Mouse (Mus musculus) erythroblast, adult 5-6 weeks (primary cell): Measurements from ENCODE around the gene Vwa5b1. TPM values are rescaled to one million over a fixed set of nuclear protein-coding genes. Genes with fewer than 3 reads are reported as not detected.

ENCODE experiments used
- ATAC-seq: replicated peaks from 2 replicates; pipeline ENCODE4 v1.8.0; 2016; ENCODE audit warnings: moderate number of reproducible peaks, mild to moderate bottlenecking, moderate TSS enrichment, inconsistent platforms; ENCODE audit not compliant: poor library complexity, low FRiP score, severe bottlenecking
- total RNA-seq, 2 experiments: library from RNA; stranded (forward) in 1 of 2; stranded (reverse) in 1 of 2; fragments of 150-400 nt in 1 of 2; fragments of 200-764, 138-1000 nt in 1 of 2; gene quantifications; 2 replicates each; pipeline versions ENCODE4 v1.2.3 to v1.2.4; 2015 to 2017; ENCODE audit warnings: low replicate concordance in 2 of 2

Vwa5b1 gene
- total RNA-seq (2015; ENCODE audit: low replicate concordance) (not detected in 2 replicates), total RNA-seq (2017; ENCODE audit: low replicate concordance) (2.4 TPM in 1 of 2 replicates, not detected in the other)

DNA sequence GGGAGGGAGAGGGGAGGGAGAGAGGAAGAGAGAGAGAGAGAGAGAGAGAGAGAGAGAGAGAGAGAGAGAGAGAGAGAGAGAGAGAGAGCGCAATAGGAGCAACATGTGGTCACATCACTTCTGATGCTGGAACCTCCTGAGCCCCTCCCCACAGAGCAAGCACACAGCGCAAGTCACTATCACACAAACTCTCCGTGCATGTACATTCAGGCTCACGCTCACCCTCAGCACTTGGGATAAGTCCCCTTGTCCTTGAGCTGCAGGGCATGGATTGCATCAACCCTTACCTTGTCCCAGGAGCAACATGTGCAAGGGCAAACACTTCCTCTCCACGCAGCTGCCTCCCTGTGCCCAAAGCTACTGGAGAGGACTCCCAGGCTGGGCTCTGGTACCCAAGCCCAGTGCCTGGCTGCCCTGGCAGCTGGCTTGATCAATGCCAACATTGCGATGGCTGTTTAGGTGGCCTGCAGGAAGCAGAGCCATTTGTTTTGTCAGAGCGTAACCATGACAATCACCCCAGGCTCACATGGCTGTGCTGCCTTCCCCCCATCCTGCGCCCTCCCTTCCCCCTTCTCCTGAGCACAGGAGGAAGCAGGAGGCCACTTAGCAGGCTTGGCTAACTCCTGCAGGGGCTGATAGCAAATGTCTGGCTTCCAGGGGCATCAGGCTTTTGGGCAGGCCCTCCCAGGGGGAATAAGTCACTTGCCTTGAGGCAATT lies at the start of gene Vwa5b1:
Vwa5b1 (minus strand) TSS at position 457 of the 718 bp plus-strand sequence.
- no peak for ATAC-seq

DNA sequence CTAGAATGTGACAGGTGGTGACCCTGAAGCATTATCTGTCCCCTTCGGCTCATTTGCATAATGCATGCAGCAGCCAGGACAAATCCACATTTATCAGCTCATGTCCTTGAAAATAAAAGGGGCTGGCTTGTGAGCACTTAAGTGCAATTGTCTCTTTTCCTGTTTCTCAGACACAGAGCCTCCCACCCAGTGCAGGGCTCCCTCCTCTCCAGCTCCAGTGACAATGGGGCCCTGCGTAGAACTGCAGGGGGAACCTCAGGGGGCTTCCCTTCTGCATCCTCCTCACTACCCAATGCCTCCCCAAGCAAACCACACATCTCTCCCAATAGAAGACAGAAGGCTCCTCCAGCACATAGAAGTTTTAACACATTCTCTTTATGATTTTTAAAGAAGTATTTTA lies 47.1 kb upstream of the Vwa5b1 start:
- ATAC-seq: no peak

DNA sequence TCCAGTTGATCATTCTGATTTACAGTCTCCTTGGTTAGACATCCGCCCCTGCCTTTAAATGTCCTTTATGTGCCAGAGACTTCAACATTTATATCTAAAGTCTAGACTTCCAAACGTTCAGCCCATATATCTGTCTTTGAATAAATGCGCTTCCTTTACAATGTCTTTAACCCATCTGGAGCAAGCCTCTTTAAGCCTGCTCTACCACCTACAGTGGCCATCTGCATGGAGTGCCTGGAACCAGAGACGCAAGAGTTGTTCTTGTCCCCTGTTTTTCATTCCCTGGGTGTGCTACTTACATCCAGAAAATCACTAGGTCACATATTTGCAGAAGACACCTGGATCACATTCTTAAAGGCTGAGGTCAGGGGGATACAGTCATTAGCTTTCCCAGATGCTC lies 44.4 kb upstream of the Vwa5b1 start:
- no peak for ATAC-seq

DNA sequence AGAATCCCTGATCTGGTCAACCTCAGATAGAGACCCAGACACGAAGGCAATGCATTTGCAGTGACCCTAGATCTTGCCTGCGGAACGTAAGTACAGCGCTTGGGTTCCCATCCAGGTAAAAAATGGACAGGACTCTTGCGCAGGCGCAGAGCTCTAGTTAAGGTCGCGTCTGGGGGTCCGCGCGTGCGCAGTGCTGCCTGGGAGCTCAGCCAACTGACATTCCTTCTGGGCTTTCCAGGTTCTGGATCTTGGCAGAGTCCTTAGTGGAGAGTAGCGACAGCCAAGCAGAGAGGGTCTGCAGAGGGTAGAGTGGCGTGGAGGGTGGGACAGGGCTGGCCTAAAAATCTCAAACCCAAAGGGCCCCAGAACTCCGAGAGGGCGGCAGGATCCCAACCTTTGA lies 41.9 kb upstream of the Vwa5b1 start:
- no peak for ATAC-seq

DNA sequence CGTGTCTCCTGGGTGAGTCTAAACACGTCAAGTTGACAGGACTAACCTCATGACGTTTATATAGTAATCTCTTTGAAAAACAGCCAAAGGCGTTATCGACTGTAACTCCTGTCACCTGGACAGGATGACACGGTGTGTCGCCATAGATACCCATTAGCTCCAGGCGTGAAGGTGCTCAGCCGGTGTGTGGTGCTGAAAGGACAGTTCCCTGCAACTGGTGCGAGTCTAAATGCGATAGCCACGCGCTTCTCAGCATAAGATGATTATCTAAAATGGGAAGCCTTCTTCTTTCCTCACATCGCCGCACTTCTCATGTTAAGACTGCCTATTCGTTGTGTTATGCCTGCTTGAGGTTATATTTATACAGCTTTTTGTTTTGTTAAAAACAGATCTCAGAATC lies 40.8 kb upstream of the Vwa5b1 start:
- ATAC-seq: no peak

DNA sequence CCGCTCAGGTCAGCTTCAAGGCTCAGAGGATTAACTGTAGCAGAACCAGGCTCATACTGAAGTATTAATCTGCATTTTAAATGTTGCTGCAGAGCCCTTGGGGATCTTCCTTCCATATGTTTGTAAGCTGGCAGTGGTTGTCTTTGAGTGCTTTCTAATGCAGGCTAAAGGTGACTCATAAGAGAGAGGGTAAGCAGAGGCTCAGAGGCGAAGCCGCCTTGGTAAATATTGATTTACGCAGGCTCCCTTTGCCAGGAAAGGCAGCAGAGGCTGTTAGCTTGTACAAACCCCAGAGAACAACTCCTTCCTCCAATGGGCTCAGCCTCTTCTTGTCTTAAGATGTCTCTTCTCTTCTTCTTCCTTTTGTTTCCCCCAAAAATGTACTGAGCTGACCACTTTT lies 36.5 kb upstream of the Vwa5b1 start:
- no peak for ATAC-seq

DNA sequence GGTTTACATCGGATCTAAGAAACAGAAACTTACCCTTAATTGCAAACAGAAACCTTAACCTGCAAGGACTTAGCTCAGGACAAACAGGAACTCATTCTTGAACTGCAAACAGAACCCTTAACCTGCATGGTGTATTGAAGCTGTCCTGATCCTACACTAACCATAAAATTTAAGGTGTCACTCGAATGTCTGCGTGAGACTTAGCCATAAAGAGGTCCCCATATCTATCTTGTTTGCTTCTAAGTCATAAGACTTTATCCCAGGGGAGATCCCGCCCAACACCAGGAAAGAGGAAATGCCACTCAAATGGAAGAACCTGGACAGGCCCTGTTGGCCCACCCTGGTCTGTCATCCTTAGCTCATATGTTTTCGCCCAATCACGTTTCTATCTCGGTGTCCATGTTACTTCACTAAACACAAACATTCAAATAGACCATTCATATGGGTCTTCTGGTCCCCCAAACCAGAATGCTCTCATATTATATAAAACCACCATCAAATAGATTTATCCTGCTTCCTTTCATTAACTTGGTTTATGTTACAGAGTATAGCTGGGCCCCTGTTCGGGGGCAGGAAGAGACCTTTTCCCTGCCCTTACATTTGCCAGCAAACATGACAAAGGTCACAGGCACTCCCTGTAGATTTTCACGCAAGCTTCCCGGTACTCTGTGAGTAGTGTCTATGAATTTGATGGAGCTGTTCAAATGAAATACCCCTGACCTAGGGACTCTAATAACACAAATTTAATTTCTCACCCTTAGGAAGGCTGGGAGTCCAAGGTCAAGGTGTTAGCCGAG lies 34.6 kb upstream of the Vwa5b1 start:
- ATAC-seq: no peak

DNA sequence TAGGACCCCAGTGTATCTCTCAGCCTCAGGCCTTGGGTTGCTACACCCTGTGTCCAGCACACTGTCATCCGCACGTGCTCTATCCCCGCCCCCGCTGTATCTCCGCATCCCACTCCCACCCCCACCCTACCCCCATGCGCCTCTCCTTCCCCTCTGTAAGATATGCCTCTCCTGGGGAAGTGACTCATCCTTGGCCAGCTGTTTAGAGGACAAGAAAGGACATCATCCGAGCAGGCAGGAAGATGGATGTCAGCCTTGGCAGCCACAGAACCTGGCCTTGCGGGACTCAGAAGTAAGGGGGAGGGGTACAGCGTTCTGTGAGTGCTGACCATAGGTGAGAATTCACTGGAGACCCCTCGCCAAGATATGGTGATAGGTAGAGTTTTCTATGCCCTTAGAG lies 30.8 kb upstream of the Vwa5b1 start:
- ATAC-seq: no peak

DNA sequence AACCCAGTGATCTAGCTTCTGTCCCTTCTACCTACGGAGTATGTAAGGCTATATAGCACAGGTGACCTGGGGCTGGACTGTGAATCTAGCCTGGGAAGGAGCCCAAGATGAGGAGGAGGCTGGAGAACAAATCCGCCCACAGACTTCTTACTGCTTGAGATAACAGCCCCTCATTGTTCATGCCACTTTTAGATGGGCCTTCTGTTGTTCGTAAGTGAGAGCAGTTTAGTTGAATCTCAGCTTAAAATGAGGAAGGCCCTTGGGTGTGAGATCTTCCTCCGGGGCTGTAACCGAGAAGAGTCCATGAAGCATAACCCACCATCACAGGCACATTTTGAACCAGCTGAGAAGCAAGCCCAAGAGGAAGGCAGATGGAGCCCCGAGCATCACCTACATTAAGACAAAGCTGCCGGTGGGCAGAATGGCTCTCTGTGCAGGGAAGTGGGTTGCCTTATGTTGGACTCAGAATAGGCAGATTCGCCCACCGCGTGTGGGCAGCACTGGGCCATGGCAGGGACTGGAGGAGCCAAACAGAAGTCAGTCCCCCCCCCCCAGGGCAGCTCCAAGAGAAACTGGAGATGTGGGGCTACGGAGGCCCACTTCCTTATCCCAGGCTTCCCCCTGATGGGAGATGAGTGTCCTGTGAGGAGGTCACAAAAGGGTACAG lies 24.4 kb upstream of the Vwa5b1 start:
- no peak for ATAC-seq

DNA sequence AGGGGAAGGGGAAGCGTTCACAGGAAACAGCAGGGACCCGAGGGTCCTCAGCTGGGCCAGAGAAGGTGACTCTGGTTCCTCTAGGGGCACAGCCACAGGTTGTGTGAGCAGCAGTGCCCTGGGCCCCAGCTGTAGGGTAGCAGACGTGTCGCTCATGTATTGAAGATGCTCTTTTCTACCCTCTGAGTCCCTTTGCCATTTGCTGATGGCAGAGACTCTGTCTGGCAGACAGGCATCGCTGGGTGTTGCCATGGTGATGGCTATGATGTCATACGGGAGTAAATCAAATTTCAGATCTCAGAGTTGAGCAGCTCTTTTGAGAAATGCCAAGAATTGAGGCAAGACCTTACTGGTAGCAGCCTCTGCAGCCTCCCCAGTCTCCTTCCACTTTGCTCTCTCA lies 17.4 kb upstream of the Vwa5b1 start:
- ATAC-seq: no peak

DNA sequence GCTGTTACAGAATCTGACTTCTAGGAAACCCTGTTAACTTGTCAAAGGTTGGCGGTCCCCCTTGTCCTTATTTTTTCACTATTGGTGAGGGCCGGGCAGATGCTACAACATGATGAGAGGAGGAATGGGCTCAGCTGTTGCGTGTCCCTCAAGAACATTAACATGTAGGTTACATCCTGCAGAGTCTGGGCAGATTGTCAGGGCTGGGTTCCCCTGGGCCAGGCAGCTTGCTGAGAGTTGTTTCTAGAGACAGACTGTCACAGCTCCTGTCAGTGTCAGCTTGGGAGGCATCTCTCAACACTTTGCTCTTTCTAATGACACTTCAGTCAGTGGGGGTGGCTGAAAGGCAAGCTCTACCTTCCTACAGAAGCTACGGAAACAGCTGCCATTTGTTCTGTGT lies 16.2 kb upstream of the Vwa5b1 start:
- ATAC-seq: no peak

DNA sequence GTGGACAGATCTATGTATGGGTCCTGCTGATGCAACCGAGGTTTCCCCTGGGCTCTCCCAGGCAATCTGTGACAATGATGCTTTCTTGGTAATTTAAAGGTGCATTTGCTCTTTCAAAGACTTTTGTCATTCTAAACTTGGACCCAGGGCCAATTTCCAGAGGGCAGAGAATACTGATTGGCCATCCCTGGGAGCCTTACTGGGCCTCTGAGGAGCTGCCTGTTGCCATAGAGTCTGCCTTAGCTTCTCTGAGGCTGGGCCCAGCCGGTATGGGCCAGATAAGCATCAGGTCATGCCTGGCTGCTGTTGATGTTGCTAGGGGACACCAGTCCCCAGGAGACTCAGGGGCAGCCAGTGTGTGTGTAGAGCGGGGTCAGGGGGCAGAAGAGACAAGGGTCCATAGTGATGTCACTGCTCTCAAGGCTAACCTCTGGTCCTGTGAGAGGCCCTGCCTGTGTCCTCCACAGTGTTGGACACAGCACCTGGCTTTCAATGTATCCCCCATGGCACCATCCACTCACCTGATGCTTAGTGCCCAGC lies 12.5 kb upstream of the Vwa5b1 start:
- ATAC-seq: no peak

DNA sequence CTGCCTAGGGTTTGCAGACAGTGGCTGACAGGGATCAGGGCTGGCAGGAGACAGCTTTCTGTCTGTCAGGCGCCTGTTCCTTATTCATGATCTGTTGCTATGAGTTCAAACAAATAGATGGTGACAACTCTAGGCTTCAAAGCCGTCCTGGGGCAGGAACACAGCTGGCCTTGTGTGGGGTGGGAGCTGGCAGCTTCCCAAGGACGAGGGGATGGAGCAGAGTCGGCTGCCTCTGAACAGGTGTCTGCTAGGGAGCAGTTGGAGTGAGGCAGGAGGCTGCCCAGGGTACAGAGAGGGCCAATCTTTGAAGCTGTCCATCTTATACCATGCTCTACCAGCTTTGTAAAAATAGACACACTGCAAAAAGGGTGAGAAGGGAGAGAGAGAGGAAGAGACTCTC lies 6.6 kb upstream of the Vwa5b1 start:
- ATAC-seq: no peak

DNA sequence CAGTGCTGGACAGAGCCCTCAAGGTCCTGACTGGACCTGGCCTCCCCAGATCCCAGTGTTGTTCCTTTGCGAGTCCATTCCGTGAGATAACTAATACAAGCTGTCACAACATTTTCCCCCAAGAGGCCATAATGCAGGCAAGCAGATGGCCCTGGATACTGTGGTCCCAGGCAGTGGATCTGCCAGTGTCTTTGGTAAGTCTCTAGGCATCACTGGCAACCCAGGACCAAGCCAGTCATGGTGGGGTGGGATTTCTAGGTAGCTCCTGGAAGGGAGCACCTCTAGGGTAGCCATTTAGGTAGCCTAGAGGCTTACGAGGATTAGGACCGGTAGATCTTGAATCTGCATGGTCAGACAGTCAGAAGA lies 445 bp upstream of the Vwa5b1 start:
- ATAC-seq: no peak

DNA sequence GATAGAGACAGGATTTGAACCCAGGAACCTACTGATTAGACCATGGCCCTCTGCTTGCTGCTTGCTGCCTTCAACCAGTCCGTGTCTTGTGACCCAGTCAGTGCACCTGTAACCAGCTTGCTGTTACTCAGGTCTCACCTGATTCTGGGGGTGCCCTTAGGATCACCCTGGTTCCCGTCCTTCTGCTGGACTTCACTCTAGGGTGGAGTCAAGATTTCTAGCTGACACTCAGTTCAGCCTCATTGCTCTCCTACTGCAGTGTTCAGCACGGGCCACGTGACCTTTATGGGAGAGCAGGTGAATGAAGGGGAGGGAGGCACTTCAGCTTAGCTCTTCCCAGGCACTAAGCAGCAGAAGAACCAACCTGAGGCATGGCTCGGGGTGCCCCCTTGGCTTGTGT lies 7.4 kb downstream of the Vwa5b1 start:
- ATAC-seq: no peak

DNA sequence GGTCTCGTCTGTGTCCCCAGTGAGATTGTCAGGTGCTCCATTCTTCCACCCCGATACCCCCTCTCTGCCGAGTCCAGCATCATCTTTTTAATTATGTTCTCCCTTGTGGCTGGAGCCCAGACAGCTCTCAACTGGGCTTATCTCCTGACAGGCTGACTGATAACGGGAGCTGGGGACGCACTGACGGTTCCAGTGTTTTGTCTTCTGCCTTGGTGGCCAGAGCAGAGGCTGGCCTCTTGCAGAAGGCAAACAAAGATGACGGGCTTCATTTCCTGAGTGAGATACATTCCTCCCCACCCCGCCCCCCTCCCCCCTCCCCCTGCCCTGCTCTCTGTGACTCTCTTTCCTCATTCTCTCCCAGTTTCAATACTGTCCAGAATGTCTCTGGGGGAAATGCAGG lies 21.2 kb downstream of the Vwa5b1 start:
- no peak for ATAC-seq

DNA sequence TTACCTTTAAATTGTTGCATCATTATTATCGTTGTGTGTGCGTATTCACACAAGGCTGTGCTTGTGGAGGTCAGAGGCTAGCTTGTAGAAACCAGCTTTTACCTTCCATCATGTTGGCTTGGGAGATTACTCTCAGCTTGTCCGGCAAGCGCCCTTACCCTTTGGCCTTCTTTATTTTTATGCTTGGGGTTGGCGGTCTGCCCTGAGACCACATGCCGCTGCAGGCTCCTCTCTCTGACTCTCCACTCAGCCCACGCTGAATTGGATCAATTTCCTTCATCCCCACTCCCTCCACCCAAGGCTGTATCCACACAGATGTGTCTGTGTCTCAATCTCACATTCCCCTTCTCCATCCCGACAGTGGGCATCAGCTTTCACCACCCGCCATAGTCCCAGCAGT lies 33.8 kb downstream of the Vwa5b1 start:
- ATAC-seq: no peak

DNA sequence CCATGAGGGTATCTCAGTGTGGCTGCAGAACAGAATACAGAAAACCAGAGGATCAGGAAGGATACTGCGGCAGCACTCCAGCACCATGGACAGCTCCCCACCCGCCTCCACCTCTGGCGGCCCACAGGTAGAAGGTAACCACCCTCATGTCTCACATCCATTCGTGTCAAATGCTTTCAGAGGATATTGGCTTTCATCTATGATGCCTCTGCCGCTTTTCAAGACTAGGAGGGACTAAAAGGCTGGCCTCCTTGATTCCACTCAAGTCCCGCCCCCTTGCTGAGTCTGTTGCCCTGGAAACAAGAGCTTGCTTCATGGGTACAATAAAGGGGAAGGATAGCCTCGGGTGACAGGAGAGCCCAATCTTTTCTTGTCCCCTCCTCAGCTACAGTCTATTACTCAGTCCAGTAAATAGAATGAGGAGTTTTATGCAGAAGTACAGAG lies 37.8 kb downstream of the Vwa5b1 start:
- ATAC-seq: no peak

DNA sequence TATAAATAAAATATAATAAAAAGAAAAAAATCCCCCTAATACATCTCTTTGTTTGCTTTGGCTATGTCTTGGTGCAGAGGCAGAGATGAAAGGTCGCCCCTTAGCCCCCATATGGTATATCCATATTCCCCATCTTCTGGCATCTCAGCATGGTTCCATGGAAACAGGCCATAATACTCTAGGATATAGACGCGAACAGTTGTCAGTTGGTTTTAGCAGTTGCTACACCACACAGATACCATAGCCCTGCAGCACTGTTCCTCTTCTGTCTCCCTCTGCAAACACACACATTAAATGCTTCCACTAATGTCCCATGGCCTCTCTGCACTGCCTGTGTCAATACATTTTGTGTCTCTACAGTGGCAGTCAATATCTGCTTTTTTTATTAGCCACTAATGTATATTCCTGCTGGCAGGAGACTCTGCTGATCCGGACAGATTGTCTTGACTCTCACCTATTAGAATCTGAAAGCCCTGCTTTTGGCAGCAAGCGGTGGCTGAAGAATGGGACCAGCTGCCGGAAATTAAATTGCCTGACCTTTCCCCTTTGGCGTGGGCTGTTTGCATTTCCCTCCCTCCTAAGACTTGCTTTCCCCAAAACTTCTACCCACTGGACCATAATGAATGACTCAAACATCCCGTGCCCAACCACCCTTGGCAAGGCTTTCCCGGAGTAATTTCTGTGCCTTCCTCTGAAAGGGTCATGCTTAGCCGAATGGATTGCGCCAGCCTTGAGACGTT lies 39.1 kb downstream of the Vwa5b1 start:
- no peak for ATAC-seq

DNA sequence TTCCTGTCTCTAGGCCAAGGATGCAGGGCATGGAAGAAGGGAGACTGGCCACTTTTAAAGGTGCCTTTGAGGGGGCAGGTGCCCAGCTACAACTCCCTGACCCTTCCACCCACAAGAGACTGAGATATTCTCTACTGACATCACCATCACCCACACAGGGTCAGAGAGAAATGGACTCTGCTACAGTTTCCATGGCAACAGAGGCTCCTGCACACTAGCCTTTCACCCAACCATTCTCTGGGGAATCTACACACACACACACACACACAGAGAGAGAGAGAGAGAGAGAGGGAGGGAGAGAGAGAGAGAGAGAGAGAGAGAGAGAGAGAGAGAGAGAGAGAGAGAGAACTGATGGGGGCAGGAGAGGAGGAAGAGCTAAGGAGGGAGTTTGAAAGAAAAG lies 50.7 kb downstream of the Vwa5b1 start:
- no peak for ATAC-seq
